Mouse (Mus musculus): ENCODE data around the gene Tut1.

GRCm38 (mm10) chr19:8954171-8954570, 524 bp downstream of the Tut1 start:
- TF ChIP-seq POLR2A (IDR thresholded peaks at IDR 0.05; ENCODE audit: borderline replicate concordance, insufficient read depth, low read length) = no peak
- TF ChIP-seq CTCF (IDR thresholded peaks at IDR 0.05; ENCODE audit: borderline replicate concordance, insufficient read depth, low read depth, low read length) = no peak
